Mouse (Mus musculus) brown adipose tissue, adult 24 weeks (tissue): ENCODE data around the gene Fam196b. TPM values are rescaled to one million over a fixed set of nuclear protein-coding genes. Genes with fewer than 3 reads are reported as not detected.

ENCODE experiments used
- H3K27ac ChIP-seq: fragments of 200-500 bp; replicated peaks from 2 replicates; pipeline ENCODE4 v1.5.1; 2012; ENCODE audit warnings: low read depth, mild to moderate bottlenecking, low read length
- H3K4me1 ChIP-seq: fragments of 200-500 bp; 2 replicates; pipeline ENCODE4 v1.6.1; 2012; ENCODE audit warnings: low read length, mixed read lengths; ENCODE audit not compliant: control insufficient read depth, insufficient read depth, insufficient read length
- H3K4me3 ChIP-seq: fragments of 200-500 bp; 2 replicates; pipeline ENCODE4 v1.5.1; 2012; ENCODE audit warnings: low read depth, mild to moderate bottlenecking, low read length, moderate library complexity; ENCODE audit not compliant: insufficient read depth
- polyA plus RNA-seq: library from polyadenylated mRNA; stranded (reverse); fragments of >200 nt; gene quantifications from 2 replicates; pipeline ENCODE4 v1.2.4, GENCODE M21; 2012; ENCODE audit not compliant: missing spikeins, insufficient read depth, insufficient read length

Fam196b gene
- not detected in 2 replicates for polyA plus RNA-seq

DNA sequence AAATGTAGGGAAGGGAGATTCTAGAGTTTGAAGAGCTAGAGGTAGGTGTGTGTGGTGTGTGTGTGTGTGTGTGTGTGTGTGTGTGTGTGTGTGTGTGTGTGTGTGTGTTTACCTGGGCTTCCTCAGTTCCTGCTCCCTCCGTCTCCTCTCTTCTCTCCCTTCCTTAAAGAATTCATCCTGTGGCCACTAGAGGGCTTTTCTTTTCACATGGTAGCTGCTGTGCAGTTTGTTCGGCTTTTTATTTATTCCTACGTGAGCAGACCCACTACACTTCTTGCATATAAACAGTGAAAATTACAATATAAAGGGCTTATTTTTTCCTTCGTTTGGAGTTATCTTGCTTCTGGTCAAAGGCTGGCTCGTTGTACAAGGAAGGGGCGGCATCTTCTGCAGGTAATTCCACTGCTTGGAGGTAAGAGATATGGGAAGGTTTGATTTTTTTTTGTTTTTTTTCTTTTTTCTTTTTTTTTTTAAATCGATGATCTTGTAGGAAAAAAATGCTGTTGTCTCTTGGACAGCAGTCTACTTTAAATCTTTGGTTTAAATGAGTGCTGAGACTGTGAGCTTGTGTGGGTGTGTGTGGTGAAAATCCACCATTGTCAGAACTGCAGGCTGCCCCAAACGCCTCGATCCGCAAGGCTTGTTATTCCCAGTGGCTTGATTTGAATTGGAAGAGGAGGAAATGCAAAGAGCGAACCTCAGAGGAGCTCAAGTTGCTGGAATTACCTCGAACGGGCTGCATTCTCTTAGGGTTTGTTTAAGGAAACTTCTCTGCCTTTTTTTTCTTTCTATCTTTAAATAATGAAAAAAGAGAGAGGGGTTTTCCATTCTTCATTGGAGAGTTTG lies at the start of gene Fam196b:
Gene Fam196b (plus strand): TSS at position 289 of the 846 bp plus-strand sequence.
- Histone ChIP-seq H3K27ac (no peak within 1 kb of the TSS), H3K4me3 (no peak within 1 kb of the TSS), H3K4me1 (no peaks in the 10 kb centered on the region)

DNA sequence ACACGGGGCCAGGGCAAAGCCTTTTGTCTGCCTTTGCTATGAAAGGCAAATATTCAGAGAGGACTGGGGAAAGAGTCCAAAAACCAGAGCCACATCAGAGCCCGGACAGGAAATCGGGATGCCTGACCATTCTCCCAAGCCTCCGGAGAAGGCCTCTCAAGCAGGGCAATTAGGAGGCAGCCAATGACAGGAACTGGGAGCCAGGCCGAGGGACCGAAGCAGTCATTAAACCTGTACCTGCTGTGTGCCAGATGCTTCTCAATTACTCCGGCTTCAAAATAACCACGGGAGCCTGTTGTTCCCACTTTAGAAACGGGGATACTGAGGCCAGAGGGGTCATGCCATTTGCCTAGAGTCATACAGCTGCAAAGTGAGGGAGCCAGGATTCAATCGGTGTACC lies 42.6 kb upstream of the Fam196b start:
- Histone ChIP-seq H3K4me1 (no peaks in the 10 kb centered on the region), H3K4me3 (no peak overlapping the region), H3K27ac (no peak overlapping the region)

DNA sequence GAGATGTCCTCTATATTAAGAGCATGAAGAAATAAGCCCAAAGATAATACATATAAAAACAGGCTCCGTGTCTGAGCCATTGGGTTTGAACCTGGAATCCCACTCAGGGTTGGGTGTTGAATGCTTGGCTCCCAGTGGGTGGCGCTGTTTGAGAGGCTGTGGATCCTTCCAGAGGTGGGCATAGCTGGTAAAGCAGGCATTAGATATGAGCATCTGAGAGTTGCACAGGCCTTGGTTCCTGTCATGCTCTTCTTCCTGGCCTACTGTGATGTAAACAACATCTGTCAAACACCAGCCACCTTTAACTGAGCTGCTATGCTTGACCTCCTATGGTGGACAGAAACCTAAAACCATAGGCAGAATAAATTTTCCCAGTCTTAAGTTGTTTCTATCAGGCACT lies 38.7 kb upstream of the Fam196b start:
- Histone ChIP-seq H3K27ac (no peak overlapping the region), H3K4me3 (no peak overlapping the region), H3K4me1 (no peaks in the 10 kb centered on the region)

DNA sequence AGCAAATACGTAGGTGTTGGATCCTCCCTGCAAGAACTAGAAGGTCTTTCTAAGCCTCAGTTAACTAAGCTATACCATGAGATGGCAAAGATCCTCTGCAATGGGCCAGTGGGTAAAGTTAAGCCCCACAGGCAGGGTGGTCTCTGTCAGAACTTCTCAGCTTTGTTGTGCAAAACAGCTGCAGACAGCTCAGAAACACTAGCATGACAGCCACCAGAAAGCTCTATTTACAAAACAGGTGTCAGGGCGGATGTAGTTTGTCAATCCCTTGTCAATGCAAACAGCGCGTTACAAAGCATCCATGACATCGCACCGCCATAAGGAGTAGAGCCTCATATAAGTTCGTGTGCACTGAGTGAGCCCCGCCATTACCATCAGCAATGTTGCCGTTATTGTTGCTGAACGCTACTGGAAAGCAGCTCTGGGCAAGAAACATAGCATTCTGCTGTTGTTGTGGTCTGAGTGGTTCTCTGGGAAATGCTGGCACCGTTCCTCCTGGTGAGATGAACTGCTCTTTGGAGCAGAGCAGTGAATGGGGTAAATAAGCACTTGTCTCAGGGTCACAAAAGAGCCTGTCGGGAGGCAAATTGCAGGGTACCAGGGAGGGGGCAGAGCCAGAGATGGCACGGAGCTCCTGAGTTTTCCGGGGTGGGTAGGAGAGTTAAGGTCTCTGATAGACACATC lies 38.1 kb upstream of the Fam196b start:
- H3K4me3 ChIP-seq = no peak overlapping the region
- no peak overlapping the region for H3K27ac ChIP-seq
- no peaks in the 10 kb centered on the region for H3K4me1 ChIP-seq

DNA sequence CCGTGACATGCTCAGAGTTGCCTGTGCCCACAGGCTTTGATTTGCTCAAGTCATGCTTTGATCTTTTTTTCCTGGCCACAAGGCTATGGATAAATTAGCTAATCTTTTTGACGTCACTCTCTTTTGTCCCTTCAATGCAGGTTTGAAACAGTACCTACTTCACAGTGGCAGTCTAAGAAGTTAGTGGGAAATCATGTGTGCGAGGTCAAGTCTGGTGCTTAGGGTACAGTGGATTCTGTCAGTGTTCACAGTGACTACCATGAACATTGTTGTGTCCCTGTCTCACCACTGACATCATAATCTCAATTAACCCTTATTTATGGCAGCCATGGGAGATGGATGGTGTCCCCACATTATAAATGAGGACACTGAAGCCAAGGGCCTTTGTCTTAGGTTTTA lies 37.6 kb upstream of the Fam196b start:
- H3K4me3 ChIP-seq = no peak overlapping the region
- no peak overlapping the region for H3K27ac ChIP-seq
- no peaks in the 10 kb centered on the region for H3K4me1 ChIP-seq

DNA sequence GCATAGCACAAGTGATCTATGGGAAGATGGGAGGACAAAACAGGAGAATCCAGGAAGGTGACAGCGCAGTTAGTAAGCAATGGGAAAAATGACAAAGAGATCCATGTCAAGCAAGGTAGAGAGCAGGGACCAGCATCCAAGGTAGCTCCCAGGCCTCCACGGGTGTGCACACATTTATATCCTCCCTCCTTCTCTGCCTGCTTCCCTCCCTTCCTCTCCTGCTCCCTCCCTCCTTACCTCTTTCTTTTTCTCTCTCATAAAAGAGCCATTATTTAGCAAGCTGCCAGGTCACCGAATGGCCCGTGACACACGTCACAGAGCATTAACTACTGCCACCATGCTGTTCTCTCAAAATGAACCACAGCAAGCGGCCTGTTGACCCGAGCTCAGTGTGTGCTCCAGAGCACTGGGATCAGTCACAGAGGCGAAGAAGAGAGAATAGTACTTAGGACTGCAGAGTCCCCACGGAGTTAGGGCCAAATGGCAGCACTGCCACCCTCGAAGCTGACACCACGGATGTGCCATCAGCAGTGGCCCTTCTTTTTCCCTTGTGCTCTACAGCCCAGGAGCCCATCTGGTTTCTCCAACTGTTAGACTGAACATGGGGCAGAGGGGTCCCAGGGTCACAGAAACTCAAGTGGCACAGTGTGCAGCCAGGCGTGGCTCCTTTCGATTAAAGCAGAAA lies 30.4 kb upstream of the Fam196b start:
- H3K27ac ChIP-seq = no peak overlapping the region
- no peaks in the 10 kb centered on the region for H3K4me1 ChIP-seq
- no peak overlapping the region for H3K4me3 ChIP-seq

DNA sequence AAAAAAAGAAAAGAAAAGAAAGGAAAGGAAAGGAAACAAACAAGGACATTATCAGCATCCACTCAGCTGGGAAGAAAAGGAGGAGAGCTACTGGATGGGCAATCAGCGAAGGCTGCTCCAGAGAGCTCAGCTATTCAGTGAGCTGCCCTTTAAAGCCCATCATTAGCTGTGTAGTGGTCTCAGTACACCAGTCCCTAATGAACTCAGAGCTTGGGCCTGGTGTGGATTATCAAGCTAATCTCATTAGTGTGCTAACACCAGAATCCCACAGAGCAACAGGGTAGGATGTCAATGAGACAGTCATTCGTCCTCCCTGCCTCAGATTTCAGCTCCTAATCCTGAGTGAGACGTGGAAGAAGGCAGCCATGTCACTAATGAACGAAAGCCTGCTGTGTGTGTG lies 24.4 kb upstream of the Fam196b start:
- H3K27ac ChIP-seq = no peak overlapping the region
- no peak overlapping the region for H3K4me3 ChIP-seq
- no peaks in the 10 kb centered on the region for H3K4me1 ChIP-seq

DNA sequence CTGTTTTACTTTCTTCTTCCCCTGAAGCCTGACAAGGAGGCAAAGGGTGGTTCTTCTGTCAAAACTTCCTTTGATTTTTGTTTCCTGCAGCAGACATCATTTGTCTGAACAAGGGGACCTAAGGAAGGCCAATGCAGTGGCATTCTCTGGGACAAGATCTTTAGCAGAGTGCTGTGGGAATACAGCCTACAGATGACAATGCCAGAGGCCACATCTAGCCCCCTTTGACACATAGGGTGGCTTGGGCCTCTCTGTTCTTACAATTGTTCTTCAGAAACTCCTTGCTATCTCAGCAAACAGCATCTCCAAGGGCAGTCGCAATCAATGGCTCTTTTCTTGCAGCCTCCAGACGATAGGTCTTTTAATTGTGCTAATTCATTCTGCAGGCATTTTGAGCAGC lies 23.9 kb upstream of the Fam196b start:
- H3K4me1 ChIP-seq = no peaks in the 10 kb centered on the region
- no peak overlapping the region for H3K4me3 ChIP-seq
- no peak overlapping the region for H3K27ac ChIP-seq

DNA sequence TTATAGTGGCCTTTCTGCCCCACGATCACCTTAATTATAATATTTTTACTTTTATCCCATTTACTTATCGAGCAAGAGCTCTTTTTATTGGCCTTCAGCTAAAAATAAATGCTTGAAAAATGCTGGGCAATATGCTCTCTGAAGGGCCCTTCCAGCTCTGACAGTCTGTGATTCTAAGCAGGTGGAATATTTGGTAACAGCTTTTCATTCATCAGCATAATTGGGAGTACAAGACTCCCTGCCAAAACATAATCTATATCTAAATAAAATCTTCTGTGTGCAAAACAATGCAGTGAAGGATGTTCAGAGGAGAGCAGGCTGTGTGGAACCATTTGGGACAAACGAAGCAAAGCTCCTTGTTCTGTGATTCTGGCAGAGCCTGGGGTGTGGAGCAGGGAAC lies 23.3 kb upstream of the Fam196b start:
- H3K4me3 ChIP-seq = no peak overlapping the region
- H3K4me1 ChIP-seq = no peaks in the 10 kb centered on the region
- H3K27ac ChIP-seq = no peak overlapping the region

DNA sequence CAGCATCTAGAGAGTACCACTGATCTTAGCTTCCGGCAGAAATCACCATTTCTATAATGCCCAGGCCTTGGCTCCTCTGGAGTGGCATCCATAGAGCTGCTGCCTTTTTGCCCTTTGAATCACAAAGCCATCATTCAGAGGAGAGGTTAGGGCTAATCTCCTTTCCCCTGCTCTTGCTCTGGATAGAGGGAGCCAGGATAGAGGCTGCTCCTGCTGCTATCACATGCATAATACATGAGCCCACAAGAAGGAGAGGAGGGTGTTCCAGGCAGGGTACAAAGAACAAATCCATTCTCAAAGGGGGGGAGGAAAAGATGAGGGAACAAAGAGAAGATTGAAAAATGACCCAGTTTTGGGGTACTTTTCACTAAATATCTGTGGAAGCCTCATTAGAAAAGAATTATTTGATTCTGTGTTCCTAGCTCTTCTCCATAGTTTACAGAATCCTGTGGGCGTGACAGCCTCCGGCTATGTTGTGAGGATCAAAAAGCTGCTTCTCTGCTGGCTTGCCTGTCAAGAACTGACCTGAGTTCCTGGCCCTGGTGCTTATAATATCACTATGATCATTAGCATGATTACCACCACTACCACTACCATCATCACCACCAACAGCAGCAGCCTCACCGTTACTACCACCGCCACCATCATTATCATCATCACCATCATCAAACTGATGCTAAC lies 16.8 kb upstream of the Fam196b start:
- no peak overlapping the region for H3K4me3 ChIP-seq
- H3K4me1 ChIP-seq = no peaks in the 10 kb centered on the region
- no peak overlapping the region for H3K27ac ChIP-seq

DNA sequence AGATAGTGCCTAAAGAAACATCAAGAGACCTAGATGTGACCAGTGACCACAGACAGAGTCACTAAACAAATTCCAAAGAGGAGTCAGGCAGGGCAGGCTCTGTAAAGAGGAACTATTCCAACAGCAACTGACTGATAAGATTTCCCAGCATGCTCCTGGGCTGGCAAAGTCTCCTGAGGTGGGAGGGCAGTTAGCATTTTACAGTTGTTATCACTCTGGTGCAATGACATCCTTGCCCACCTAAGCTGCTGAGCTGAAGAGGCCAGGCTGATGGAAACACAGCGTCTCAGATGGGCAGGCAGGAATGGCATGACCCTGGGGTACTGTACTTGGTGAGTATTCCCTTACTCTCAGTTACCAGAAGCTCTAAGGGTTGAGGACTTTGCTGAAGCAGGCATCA lies 15.1 kb upstream of the Fam196b start:
- H3K4me1 ChIP-seq = no peaks in the 10 kb centered on the region
- H3K27ac ChIP-seq = no peak overlapping the region
- H3K4me3 ChIP-seq = no peak overlapping the region

DNA sequence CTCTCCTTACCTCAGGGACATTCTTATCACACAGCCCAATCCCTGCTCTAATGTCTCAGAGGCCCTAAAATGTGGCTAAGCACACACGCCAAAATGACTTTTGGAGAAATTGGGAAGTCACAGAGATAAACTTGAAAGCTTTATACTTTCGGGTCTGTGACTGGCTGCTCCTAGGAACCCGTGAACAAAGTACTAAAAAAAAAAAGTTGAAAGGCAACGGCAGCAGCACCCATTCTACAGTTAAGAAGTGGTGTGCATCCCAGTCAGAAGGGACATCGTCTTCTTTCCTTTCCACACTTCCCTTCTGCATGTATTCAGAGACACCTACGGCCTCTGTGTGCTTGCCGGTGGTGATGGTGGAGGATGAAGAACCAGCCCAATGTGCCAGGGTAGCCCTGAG lies 14.6 kb upstream of the Fam196b start:
- Histone ChIP-seq H3K4me1 (no peaks in the 10 kb centered on the region), H3K4me3 (no peak overlapping the region), H3K27ac (no peak overlapping the region)

DNA sequence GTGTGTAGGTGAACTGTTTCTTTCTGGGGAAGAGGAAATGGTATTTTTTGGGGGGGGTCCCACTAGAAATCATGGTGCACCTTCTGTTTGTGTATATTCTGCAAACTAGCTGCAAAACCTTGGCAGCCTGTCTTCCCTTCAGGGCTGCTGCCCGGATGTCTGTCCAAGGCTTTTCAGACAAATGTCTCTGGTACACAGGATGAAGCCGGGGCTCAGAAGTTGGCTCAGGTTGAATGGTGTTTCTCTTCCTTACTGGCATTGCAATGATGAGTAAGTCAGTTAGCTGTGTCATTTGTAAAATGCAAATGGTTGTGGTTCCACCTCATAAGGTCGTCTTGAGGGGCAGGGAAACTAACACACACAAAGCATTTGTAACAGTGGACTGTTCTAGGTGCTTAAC lies 8.4 kb upstream of the Fam196b start:
- H3K4me3 ChIP-seq = no peak overlapping the region
- no peak overlapping the region for H3K27ac ChIP-seq
- no peaks in the 10 kb centered on the region for H3K4me1 ChIP-seq

DNA sequence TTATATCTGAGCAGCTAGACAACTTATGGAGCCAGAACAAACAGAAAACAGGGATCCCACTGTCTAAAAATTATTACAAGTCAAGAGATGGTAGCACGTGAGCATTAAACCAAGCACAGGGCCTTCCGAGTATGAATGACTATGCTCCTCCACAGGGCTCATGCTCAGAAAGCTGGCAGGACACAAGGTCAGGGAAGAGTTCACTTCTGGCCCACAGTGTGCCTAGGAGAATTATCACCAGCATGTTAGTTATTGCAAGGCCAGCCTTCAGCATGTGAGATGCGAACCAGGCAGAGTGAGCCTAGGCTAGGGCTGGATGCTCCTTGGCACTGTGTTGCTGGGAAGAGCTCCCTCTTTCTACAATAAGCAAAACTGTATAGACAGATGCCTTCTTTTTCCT lies 5.9 kb upstream of the Fam196b start:
- H3K4me1 ChIP-seq = no peaks in the 10 kb centered on the region
- no peak overlapping the region for H3K4me3 ChIP-seq
- no peak overlapping the region for H3K27ac ChIP-seq

DNA sequence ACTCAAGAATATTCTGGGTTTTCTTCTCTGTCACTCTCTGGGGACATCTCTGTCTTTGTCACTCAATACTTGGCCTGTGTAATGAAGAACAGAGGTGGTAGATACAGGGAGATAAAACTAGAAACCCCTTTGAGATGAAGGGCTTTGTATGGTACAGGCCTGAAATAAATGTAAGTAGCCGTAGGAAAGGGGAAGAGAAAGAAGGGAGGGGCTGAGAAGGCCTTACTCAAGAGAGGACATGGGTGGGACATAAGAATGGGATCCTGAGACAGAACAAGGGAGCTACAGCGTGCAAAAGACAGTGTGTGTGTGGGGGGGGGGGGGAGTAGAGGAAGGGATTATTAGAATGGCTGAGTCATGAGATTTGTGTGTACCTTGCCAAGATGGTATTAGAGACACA lies 5.3 kb upstream of the Fam196b start:
- Histone ChIP-seq H3K4me3 (no peak overlapping the region), H3K4me1 (no peaks in the 10 kb centered on the region), H3K27ac (no peak overlapping the region)
